Mouse (Mus musculus) layer of hippocampus, adult 9-11 months (tissue): Measurements from ENCODE around the gene Fxyd5.

Experiments
- DNase-seq: peaks from one replicate; pipeline ENCODE4 v3.0.0; 2022

Fxyd5 gene

DNA sequence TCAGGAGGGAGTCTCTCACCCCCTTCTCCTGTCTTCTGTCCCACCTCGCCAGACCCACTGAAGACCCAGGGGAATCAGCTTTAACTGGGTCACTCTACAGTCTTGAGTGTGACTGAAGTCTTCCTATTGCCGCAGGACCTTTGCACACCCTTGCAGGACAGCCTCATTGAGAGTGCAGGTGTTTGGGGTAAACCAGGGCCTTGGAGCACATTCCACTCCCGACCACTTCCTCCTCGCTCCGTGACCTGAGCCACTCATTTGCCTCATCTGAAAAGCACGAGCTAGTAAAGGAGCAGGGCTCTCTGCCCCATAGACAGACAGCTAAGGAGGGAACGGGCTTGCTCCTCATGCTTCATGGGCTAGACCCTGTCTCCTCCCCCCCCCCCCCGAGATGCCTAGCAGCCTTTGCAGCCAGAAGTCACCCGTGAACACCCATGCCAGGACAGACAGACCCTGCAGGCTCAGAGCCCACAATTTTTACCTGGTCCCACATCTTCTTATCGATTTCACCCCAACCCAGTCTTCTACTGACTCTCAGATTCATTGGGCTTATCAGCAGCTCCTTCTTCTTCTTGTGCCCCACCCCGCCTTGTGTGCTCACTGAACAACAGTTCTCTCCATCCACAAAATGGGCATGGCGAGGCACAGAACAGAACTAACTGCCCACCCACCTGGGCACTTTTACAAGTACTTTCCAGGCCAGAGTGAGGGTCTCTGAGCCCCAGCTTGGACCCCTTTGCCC, 1.8 kb downstream of the Fxyd5 start:
- DNase-seq = no peak

DNA sequence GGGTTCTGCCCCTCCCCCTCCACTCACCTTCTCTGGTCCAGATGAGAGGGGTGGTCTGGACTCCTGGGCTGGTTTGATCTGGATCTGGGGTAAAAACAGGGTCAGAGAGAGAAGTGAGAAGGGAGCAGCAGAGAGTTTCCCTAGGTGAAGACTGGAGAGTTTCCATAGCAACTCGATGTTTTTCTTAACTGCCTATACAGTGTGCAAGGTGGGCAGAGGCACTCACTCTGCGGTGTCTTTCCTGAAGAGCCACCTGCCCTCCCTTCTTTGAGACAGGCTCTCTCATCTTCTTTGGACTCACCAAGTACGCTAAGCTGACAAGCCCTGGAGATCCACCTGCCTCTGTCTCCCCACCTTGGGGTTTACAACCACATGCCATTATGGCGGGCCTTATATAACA, 3.3 kb downstream of the Fxyd5 start:
- DNase-seq = no peak

DNA sequence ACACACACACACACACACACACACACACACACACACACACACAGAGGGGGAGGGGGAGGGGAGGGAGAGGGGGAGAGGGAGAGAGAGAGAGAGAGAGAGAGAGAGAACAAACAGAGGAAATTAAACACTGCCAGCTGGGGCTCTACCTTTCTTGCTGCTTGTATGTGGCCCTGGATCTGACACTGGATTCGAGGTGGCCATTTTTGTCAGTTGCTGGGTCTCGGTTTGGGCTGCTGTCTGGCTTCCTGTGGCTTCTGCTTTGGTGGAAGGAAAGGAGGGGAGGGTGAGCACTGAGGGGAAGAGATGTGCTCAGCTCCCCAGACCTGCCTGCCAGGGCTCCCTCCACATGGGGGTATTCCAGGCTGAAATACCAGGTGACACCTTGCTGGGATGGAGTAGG, 4.6 kb downstream of the Fxyd5 start:
- no peak for DNase-seq

DNA sequence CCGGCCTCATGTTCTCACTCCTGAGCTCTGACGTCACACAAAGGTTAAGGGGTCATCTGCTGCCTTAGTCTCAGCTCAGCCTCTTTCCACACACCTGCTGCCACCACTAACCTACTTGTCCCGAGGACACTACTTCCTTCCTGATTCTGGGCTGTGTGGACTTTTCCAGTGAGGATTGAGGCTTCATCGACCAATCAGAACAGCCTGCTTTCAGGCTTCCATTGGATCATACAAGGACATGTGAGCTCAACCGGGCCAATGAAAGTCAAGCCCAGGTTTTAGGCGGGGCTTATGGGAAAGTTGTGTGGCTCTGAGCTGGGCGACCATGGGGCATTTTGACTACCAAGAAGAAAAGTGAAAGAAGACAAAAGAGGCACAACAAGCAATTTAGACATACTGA, 5.4 kb downstream of the Fxyd5 start:
- DNase-seq = no peak

DNA sequence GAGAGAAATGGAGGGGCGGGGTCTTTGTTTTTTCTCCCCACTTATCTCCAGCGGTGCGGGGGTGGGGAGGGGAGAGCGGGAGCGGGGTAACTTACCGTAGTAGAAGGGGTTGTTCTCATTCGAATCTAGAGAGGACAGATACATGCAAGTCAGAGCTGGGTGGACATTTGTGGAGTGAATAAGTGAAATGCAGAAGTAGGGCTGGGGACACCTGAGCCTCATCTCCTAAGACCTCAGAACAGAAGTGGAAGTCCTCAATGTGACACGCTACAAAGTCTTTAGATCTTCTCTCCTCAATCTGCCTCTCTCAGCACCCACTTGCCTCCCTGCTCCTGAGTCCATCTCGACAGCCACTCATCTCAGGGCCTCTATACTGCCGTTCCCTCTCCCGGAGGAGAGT, 7.0 kb downstream of the Fxyd5 start:
- DNase-seq = no peak

DNA sequence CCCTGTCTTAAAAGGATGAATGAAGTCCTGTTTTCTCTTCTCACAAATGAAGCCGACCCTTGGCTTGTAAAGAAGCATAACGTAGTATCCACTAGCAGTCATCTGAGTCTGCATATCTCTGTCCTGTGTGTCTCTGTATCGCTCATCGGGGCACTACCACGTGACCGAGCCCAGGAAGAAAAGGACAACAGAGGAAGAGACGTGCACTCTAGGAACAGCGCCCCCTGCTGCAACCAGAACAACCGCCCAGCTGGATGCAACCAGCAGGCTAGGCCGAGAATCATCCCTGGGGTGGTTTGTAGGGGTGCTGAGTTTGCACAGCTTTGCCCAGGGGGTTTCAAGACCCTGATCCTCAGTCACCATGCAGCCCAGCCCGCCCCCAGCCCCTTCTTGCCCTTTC, 7.5 kb downstream of the Fxyd5 start:
- no peak for DNase-seq

DNA sequence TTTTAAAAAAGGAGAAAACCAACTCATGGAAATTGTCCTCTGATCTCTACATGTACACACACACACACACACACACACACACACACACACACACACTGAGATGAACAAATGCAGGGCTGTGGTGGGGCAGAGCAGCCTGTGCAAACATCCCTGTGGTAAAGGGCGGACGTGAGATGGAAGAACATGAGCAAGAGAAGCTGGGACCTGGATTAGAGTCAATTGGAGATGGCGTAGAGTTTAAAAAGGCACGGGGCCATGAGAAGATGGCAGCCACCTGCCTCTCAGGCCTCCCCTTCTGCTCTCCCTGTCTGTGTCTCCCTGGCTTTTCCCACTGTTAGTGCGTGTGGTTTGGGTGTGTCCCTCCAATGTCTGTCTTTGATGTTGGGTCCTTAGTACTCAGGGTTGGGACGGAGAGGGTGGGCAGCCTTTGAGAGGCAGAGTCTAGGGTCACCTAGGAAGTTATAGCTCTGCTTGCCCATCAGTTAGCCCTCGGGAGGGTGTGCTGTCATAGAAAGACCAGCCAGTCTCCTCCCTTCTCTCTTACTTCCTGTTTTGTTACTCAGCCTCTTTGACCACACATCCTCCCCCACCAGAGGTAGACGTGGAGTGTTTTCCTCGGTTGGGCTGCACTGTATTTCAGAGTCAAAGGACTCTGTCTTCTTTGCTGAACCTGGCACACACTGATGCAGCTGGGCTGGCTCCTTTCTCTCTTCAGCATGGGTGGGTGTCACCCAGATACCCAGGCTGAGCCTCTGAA, 8.7 kb downstream of the Fxyd5 start:
- no peak for DNase-seq

DNA sequence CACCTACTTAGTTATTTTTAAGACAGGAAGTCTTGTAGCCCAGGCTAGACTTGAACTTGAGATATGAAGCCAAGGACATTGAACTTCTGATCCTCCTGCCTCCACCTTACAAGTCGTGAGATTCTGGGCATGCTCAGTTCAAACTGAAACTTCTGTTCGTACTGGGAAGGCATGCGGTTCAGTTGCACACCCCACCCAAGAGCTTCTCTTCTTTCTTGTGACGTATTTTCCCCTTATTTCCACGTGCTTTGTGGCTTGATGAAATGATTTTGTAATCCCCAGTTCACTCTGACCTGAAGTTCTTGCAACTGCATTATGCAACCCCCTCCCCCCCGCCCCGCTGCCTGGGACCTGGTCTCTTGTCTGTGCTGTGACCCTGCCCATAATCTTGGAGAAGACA, 10.6 kb downstream of the Fxyd5 start:
- DNase-seq = no peak

DNA sequence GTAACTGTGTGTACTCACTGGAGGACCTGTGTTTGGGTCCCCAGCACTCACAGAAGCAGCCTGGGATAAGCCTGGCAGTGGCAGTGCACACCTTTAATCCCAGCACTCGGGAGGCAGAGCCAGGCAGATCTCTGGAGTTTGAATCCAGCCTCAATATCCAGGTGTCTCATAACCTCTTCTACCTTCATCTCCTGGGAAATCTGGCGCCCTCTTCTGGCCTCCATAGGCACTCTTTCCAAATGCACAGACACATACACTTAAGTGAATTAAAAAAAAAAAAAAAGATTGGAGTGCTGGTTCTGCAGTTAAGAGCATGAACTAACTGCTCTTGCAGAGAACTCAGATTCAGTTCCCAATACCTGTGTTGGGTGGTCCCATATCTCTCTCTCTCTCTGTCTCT, 11.6 kb downstream of the Fxyd5 start:
- DNase-seq = no peak

DNA sequence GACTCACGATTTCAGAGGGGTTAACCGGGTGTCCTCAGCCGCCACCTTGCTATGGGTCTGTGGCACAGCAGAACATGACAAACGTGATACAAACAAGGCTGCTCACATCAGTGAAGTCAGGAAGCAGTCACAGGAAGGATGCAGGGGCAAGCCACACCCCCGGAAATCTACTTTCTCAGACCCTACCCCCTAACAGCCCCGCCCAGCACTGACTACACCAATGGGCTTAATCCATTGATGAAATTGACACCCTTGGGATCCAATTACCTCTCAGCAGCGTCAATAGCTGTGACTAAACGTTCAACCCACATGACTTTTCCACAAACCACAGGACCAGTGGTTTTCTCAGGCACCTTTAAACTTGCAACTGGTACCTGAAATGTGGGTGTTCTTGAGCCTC, 13.7 kb downstream of the Fxyd5 start:
- no peak for DNase-seq

DNA sequence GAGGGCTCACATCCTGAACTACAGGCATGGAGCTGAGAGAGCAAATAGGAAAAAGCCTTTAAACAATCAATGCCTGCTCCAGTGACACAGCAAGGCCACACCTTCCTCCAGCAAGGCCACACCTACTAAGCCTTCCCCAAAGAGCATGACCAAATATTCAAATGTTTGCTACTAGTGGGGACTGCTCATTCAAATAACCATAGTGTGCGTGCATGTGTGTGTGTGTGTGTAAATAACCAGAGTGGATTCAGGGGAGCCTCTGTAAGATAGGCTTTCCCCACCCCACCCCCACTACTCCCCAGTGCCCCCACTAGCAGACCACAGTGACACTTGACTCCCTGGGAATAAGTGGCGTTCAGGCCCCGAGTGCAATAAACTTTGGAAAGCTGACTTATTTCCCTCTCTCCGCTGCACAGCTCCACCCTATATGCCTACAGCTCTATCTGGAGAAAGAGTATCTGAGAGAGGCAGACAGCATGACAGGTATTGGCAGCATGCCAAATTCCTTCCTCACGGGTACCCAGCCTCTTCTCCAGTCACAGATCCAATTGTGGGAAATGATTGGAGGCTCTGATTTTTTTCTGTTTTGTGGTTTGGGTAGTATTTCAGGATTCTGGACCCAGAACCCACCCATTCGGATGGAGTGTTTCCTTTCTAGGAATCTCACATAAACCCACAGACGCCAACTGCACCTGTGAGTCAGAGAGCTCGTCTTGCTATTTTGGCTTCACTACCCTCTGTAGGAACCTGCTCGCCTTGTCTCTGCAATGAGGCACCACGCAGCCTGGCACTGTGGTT, 25.0 kb downstream of the Fxyd5 start:
- peak; percentile 36 for DNase-seq

DNA sequence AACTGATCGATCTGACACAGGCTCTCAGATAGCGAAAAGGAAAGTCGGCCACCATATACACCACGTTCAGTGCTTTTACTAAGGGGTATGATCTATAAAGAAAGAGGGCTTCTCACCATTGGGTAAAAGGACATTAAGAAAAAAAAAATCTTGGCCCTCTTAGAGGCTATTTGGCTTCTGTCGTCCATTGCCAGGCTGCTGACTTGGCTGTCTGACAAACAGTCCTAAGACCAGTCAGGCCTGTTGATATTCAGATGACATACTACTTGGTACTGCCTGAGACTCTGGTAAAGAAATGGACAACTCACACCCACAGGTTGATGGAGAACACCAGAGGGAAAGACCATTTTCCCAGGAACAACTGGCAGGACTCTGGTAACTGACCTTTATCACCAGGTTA, 29.3 kb downstream of the Fxyd5 start:
- DNase-seq = no peak

DNA sequence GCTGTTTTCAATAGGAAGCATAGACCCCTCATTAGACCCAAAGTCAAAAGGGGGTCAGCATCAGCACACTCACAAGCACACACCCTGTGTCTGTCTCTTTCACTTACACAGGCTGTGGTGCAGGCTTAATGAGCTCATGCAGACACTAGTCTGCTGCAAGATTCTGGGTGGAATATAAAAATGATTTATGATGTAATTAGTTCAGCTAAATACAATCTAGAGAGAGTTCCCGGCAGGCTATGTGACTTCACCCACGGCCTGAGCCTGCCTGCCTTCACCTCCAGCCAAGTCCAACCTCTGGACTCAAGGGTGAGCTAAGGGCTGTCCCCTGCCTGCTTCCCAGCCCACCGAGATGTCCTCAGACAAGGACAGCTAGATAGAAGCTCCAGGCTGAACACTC, 33.4 kb downstream of the Fxyd5 start:
- DNase-seq = no peak

DNA sequence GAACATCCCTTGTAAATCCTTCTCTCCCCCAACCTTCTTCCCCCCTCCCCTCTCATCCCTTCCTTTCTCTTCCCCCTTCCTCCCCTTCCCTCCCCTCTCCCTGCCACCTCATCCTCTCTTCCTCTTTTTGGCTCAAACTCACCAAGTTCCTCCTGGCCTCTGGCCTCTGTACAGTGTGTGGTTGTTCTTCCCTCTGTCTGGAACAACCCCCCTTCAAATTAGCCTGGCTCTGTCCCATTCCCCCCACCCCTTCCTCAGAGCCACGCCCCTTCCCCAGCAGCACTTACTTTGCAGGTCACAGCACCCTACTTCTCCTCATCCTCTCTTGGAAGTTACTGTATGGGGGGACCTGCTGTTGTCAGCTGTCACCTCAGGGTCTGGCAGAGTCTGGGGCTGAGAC, 34.1 kb downstream of the Fxyd5 start:
- no peak for DNase-seq

DNA sequence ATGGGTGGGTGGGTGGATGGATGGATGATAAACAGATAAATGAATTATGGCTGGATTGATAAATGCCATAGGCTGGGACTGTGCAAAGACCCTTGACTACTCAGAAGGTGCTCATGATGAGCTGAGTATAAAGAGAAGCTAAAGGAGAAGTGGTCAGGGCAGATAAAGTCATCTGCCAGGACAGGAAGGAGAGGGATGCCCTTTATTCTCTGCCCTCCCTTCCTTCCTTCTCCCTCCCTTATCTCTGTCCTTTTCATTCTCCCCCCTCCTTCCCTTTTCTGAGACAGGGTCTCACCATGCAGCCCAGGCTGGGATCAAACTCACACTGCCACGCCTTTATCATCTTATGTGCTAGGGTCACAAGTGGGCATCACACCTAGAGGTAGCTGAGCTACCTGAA, 34.5 kb downstream of the Fxyd5 start:
- no peak for DNase-seq

DNA sequence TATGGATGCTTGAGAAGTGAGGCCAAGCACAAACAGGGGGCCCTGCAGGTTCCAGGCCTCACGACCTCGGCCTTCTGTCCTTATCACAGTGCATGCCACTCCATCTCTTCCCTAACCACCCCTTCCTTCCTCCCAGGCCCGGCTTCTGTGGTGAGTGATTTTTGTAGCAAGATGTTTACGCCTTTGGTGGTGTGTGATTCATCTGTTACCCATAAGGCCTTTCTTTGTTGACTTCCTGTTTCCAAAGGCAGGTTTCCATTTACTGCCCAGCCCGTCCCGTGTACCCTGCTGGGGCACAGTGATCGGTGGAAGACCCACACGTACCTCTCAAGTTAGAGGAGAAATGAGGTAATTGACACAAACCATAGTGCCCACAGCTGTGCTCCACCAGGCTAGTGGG, 39.6 kb downstream of the Fxyd5 start:
- no peak for DNase-seq

DNA sequence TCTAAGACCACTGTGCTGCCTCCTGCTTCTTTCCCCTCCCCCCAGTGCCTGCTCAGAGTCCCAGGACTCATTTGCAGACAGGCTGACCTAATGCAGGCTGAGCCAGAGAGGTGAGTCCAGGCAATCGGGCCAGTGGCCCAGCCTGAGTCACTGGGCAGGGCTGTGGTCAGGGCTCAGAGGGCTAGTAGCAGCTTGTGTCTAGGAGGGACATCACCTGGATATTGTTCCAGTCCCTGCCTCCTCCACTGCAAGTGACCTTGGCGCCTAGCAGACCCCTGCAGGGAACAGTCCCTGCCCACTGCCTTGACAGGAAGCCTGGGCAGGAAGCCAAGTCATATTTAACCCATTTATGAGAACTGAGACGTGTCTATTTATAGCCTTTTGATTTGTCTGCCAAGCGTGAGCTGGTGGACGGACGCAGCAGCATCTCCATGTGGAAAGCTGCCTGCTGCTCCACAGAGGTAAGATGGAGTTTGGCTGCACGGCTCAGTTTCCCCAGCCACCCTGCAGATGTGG, 41.7 kb downstream of the Fxyd5 start:
- peak; percentile 25 for DNase-seq

DNA sequence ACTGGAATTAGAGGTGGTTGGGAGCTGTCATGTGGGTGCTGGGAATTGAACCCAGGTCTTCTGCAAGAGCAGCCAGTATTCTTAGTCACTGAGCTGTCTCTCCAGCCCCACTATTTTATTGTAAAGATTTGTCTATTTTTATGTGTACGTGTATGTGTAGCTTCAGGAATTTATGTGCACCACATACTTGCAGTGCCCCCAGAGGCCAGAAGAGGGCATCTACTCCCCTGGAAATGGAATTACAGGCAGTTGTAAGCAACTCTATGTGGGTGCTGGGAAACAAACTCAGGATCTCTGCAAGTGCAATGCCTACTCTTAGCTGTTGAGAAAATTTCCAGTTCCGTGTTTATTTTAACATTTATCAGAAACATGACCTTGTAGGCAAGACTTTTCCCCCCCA, 45.8 kb downstream of the Fxyd5 start:
- no peak for DNase-seq

DNA sequence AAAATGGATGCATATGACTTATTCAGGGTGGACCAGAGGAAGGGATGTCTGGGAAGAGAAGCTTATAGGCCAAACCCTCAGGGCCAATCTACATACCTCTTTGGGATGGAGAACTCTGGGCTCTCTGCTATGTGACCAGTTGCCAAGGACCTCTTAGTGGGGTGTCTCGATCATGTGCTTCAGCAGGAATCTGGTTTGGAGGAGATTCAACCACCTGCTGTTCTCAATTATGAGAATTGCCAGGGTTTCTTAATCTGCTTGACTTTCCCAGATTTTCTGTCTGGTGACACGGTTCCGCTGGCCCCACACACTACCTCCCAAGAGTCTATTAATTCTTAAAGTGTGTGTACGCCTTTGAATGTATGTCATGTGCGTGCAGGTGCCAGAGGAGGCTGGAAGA, 48.3 kb downstream of the Fxyd5 start:
- no peak for DNase-seq

DNA sequence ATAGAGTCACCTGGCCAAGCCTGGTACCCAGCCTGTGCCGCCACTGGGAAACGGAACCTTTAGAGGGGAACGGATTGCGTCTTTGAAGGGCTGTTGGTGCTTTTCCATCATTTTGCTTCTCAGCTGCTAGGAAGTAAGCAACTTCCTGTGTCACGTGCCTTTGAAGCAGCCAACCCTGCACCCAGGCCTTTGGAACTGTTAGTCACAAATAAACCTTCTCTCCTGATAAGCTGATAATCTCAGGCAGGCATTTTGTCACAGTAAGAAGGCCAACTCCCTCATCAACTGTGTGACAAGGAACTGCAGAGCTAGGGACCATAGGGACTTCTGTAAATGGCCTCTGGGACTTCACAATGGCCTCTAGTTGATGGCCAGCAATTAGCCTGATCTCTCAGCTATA, 50.1 kb downstream of the Fxyd5 start:
- DNase-seq = no peak

DNA sequence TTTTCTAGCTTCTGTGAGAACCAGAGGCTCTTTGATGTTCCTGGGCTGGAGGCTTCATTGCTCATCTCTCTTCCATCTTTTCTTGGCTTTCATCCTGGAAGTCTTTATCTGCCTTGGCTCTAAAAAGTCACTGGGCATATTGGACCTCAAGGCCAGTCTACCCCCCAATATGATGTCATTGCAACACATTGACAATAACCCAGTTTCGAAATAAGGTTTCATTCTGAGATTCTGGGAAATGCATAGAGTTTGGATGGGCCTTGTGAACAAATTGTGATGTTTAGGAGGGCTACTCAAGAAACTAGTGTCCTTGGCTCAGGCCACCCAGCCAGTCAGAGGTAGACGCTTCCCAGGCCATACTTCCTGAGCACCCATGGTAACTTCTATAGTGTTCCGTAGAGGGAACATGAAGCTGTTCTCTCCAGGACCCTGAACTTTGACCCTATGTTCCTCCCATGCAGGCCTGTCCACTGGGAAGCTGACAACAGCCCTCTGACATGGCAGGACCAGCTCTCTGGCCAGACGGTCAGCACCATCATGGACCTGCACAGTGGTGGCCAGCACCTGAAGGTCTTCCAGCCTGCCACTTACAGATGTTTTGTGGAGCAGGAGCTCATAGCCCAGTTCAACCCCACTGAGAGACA, 53.6 kb downstream of the Fxyd5 start:
- no peak for DNase-seq

DNA sequence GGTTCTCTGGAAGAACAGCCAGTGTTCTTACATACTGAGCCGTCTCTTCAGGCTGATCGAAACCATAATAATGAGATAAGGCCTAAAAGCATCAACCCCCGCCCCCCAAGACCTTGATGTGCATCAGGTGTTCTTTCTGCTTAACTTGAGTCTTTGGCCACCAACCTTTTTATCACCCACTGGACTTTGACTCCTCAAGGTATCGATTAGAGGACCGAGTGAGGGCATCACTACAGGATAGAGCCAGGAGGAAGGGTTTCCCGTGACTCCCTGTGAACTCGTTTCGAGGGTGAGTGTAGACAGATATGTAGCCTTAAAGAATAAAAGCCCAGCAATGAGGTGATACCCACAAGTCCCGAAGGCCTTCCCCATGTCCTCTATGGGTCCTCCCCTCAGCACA, 56.9 kb downstream of the Fxyd5 start:
- DNase-seq = no peak
